Mouse (Mus musculus): Measurements from ENCODE around the gene Ano10. TPM values are rescaled to one million over a fixed set of nuclear protein-coding genes. Genes with fewer than 3 reads are reported as not detected.

Ano10 gene
- total and polyA plus RNA-seq, 2 experiments from 2014 or later = 34.5 to 48.6 TPM

DNA sequence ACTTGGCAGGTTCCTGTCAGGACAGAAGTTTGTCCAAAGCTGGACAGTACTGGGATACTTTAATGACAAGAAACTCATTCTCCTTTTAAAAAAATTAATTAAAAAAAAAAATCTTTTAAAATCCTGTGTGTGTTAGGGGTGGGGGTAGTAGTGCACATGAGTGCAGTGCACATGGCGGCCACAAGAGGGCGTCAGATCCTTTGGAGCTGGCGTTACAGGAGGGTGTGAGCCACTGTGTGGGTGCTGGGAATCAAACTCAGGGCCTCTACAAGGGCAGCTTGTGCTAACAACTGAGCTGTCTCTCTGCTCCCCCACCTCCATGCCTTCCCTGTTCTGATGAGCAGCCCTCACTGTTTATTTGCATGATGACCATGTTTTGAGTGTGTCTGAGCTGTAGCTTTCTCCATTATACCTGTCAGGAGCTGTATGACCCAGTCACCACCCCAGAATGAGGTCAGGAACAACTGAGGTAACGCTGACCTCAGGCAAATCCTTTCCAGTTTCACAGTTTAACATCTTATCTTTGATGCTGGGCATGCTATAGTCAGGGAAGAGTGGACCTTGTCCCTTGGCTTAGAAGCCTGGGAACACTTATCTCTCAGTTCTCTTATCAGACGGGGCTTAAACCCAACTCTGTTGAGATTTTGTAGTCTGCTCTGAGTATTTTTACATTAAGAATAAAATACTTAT, 137.7 kb downstream of the Ano10 start:
- Histone ChIP-seq H3K27me3 (ENCODE audit: insufficient read depth, low read length) (no peaks in the 10 kb centered on the region), H3K4me3 (ENCODE audit: low read length) (no peak overlapping the region), H3K4me2 (ENCODE audit: low read depth, low read length) (no peak overlapping the region), H3K27ac (no peak overlapping the region), H3K9me3 (ENCODE audit: low read length) (no peaks in the 10 kb centered on the region), H3K9ac (replicated peaks; ENCODE audit: low read length) (no peak overlapping the region), H3K4me1 (ENCODE audit: insufficient read depth, low read length) (no peaks in the 10 kb centered on the region), H3K36me3 (ENCODE audit: insufficient read depth, low read length) (peaks cover 24% of the 10 kb centered on the region; the same call in 1 of the 2 replicates)
- ATAC-seq = no peak
- no peak for DNase-seq (ENCODE audit: low spot score)
- 87% methylated on average over 5 of the region's 5 CpGs for WGBS
- peak; percentile 46 for TF ChIP-seq CTCF (IDR thresholded peaks at IDR 0.05; ENCODE audit: low read depth)

- WGBS = 93% methylated on average over 1 of the region's 1 CpGs
- DNase-seq (ENCODE audit: low spot score) = no peak
- no peak overlapping the region for H3K4me3 ChIP-seq (ENCODE audit: low read length)
Observed at GRCm38 (mm10) chr9:122155193-122155592, 139.0 kb downstream of the Ano10 start.

GRCm38 (mm10) chr9:122153436-122153835, 140.8 kb downstream of the Ano10 start:
- Histone ChIP-seq H3K27me3 (ENCODE audit: insufficient read depth, low read length) (no peaks in the 10 kb centered on the region), H3K36me3 (ENCODE audit: insufficient read depth, low read length) (peaks cover 13% of the 10 kb centered on the region; the same call in 1 of the 2 replicates), H3K4me3 (ENCODE audit: low read length) (no peak overlapping the region), H3K27ac (no peak overlapping the region), H3K9me3 (ENCODE audit: low read length) (no peaks in the 10 kb centered on the region), H3K4me1 (ENCODE audit: insufficient read depth, low read length) (no peaks in the 10 kb centered on the region), H3K9ac (replicated peaks; ENCODE audit: low read length) (no peak overlapping the region), H3K4me2 (ENCODE audit: low read depth, low read length) (no peak overlapping the region)
- 92% methylated on average over 3 of the region's 3 CpGs for WGBS
- DNase-seq (ENCODE audit: low spot score) = no peak
- no peak for ATAC-seq
- no peak for TF ChIP-seq CTCF (IDR thresholded peaks at IDR 0.05; ENCODE audit: low read depth)

More at GRCm38 (mm10) chr9:122155193-122155592, 139.0 kb downstream of the Ano10 start:
- no peak for ATAC-seq
- Histone ChIP-seq H3K27me3 (ENCODE audit: insufficient read depth, low read length) (no peaks in the 10 kb centered on the region), H3K36me3 (ENCODE audit: insufficient read depth, low read length) (peaks cover 17% of the 10 kb centered on the region; the same call in 1 of the 2 replicates), H3K4me2 (ENCODE audit: low read depth, low read length) (no peak overlapping the region), H3K9ac (replicated peaks; ENCODE audit: low read length) (no peak overlapping the region), H3K27ac (no peak overlapping the region), H3K4me1 (ENCODE audit: insufficient read depth, low read length) (no peaks in the 10 kb centered on the region), H3K9me3 (ENCODE audit: low read length) (no peaks in the 10 kb centered on the region)
- TF ChIP-seq CTCF (IDR thresholded peaks at IDR 0.05; ENCODE audit: low read depth) = no peak

DNA sequence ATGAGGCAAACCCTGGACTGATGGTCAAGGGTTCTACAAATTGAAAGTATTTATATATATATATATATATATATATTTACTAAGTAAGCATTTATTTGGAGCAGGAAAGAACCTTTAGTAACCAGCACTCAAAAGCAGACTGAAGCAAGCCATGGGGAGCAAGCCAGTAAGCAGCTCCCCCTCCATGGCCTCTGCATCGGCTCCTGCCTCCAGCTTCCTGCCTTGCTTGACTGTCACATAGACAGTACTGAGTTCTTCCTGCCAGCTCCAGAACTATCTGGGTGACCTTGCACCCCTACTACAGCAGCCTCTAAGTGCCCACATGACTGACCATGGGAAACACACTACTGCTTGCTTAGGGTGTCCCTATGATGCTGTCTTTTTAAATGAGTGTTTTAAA, 141.7 kb downstream of the Ano10 start:
- WGBS = 75% methylated on average over 1 of the region's 1 CpGs
- H3K9ac ChIP-seq (replicated peaks; ENCODE audit: low read length) = no peak overlapping the region
- no peak for TF ChIP-seq CTCF (IDR thresholded peaks at IDR 0.05; ENCODE audit: low read depth)
- DNase-seq (ENCODE audit: low spot score) (no peak), ATAC-seq (no peak)
- H3K9me3 ChIP-seq (ENCODE audit: low read length) = no peaks in the 10 kb centered on the region
- H3K4me3 ChIP-seq (ENCODE audit: low read length) = no peak overlapping the region
- H3K27ac ChIP-seq = no peak overlapping the region
- no peaks in the 10 kb centered on the region for H3K4me1 ChIP-seq (ENCODE audit: insufficient read depth, low read length)
- H3K27me3 ChIP-seq (ENCODE audit: insufficient read depth, low read length) = no peaks in the 10 kb centered on the region
- H3K36me3 ChIP-seq (ENCODE audit: insufficient read depth, low read length) = 0 out of 2 replicates have a peak, but pooled peaks cover 5% of the 10 kb centered on the region
- no peak overlapping the region for H3K4me2 ChIP-seq (ENCODE audit: low read depth, low read length)

GRCm38 (mm10) chr9:122152063-122152462, 142.2 kb downstream of the Ano10 start:
- Histone ChIP-seq H3K4me2 (ENCODE audit: low read depth, low read length) (no peak overlapping the region), H3K27ac (no peak overlapping the region), H3K9ac (replicated peaks; ENCODE audit: low read length) (no peak overlapping the region), H3K27me3 (ENCODE audit: insufficient read depth, low read length) (no peaks in the 10 kb centered on the region), H3K4me1 (ENCODE audit: insufficient read depth, low read length) (no peaks in the 10 kb centered on the region), H3K4me3 (ENCODE audit: low read length) (no peak overlapping the region), H3K9me3 (ENCODE audit: low read length) (no peaks in the 10 kb centered on the region), H3K36me3 (ENCODE audit: insufficient read depth, low read length) (0 out of 2 replicates have a peak, but pooled peaks cover under 1% of the 10 kb centered on the region)
- 90% methylated on average over 4 of the region's 4 CpGs for WGBS
- DNase-seq (ENCODE audit: low spot score) (no peak), ATAC-seq (no peak)
- TF ChIP-seq CTCF (IDR thresholded peaks at IDR 0.05; ENCODE audit: low read depth) = no peak

- H3K36me3 ChIP-seq (ENCODE audit: insufficient read depth, low read length) = no peaks in the 10 kb centered on the region
- DNase-seq (ENCODE audit: low spot score) (no peak), ATAC-seq (no peak)
- 91% methylated on average over 9 of the region's 9 CpGs for WGBS
- no peak overlapping the region for H3K9ac ChIP-seq (replicated peaks; ENCODE audit: low read length)
- H3K27me3 ChIP-seq (ENCODE audit: insufficient read depth, low read length) = no peaks in the 10 kb centered on the region
- no peak for TF ChIP-seq CTCF (IDR thresholded peaks at IDR 0.05; ENCODE audit: low read depth)
- no peak overlapping the region for H3K27ac ChIP-seq
- no peak overlapping the region for H3K4me2 ChIP-seq (ENCODE audit: low read depth, low read length)
- H3K9me3 ChIP-seq (ENCODE audit: low read length) = no peaks in the 10 kb centered on the region
- H3K4me1 ChIP-seq (ENCODE audit: insufficient read depth, low read length) = no peaks in the 10 kb centered on the region
- H3K4me3 ChIP-seq (ENCODE audit: low read length) = no peak overlapping the region
Observed at GRCm38 (mm10) chr9:122149997-122150826, 144.0 kb downstream of the Ano10 start.
